Mouse (Mus musculus) left cerebral cortex, postnatal 14 days (tissue): ENCODE measurements around the gene Cdhr1. TPM values are rescaled to one million over a fixed set of nuclear protein-coding genes. Genes with fewer than 3 reads are reported as not detected.
A peak's percentile ranks its signal among the peaks of the same experiment; 100 is the strongest.

Source experiments
- DNase-seq, 2 experiments: peaks; one replicate each; pipeline ENCODE4 v3.0.0; 2021 to 2022; ENCODE audit warnings: low spot score in 2 of 2, mixed read lengths in 1 of 2
- intact Hi-C: fragments of 180-260 bp; cut with DNase I; formaldehyde crosslinking; loops from one replicate; pipeline ENCODE4 v1.15.1; 2025
- total RNA-seq, 2 experiments: library from RNA; stranded (reverse); gene quantifications; 2 replicates each; pipeline ENCODE4 v1.2.3; 2021

Cdhr1 gene
- total RNA-seq, 2 experiments from 2014 or later, result 10.0 to 12.5 TPM

GRCm38 (mm10) chr14:37095556-37095955, 2.6 kb downstream of the Cdhr1 start:
- intact Hi-C loops, result no loop called here
- DNase-seq, result no peak

DNA sequence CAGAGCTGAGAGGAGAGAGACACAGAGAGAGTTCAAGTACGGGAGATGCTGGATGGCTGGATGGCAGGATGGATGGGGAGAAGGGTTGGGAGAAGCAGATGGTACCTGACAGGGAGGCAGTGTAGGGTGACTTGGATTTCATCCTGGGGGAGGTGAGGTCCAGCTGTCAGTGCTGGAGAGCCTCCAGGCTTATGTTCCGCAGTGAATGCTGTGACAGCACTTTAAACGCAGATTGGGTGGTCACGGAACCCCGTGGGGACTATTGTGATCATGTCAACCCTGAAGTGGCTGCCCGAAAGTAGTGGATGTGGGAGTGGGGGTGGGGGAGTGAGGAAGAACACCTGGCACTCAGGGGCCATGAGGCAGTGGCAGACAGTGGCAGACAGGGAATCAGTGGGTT, 3.7 kb downstream of the Cdhr1 start:
- intact Hi-C loops, result no loop called here
- no peak for DNase-seq

DNA sequence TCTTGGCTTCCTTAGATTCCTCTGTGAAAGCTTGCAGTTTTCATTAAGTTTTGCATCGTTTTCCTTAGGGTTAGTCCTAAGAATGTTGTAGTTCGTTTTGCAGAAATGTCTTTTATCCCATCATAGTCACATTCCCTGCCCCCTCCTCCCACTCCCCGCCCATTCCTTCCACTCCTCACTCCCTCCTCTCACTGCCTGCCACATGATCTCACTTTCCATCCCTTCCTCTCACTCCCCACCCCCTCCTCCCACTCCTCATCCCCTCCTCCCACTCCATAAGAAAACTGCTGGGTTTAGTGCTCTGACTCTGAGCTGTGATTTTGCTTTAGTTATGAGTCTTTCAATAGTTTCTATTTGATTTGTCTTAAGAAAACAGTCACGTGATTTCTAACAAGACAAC, 14.4 kb downstream of the Cdhr1 start:
- DNase-seq, result no peak
- intact Hi-C loops, result no loop called here

GRCm38 (mm10) chr14:37080724-37081123, 17.4 kb downstream of the Cdhr1 start:
- no peak for DNase-seq
- intact Hi-C loops, result no loop called here

GRCm38 (mm10) chr14:37068516-37068915, 29.6 kb downstream of the Cdhr1 start:
- intact Hi-C loops, result no loop called here
- peak in 1 of 2 experiments; percentile 18 for DNase-seq

DNA sequence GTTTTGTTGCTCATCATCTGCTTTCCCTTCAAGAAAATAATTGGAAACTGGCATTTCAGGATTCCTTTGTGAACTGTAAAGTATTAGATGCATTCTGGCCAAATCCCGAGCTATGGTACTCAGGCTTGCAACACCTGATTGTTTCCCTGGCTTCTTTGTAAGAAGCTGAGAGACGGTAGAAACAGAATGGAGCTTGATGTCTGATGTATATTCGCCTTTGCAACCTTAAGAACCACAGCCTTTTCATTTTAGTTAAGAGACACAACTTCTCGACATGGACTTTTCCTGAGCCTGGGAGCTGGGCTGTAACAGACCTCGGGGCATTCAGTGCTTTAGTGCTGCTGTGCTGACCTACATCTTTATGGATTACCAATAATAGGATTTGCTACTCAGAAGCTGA, 30.5 kb downstream of the Cdhr1 start, which contains the start of gene Lrit2:
TSS of gene Lrit2 (plus strand) at position 301 of the 400 bp plus-strand sequence.
- intact Hi-C loops, result no loop called here
- no peak for DNase-seq

DNA sequence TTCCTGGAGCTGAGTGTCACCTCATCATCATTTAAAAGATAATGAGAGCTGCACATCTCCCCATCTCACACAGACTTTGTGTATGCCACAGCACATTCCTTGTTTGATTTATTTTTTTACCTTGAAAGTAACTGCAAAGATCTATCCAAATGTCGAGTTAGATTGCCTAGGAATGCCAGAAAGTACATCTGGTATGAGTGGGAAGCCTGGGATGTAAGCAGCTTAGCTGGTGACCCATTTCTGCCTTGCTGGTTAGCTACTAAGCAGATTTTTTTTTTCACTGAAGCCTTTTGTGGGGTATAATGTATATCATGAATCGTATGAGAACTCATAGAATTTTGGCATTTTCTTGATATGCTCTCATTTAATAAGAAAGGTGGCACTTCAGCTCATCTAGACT, 31.5 kb downstream of the Cdhr1 start:
- DNase-seq, result peak; percentile 13 to 47
- intact Hi-C loops, result no loop called here

DNA sequence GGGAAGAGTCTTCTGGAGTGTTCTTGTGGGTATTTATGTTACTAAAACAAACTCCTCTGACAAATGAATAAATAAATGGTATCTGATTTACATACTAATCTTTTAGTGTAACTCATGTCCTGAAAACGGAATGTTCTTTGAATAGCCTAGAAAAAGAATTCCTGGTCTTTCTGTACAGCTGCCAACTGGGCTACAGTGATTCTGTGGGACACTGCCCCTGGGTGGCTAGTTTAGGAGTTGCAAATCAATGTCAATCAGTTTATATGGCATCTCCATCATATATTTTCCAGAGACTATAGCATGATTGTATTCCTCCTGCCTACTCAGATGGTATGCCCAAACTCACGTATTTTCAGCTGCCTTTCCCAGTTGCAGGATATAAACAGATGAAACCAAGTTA, 33.3 kb downstream of the Cdhr1 start:
- intact Hi-C loops, result no loop called here

GRCm38 (mm10) chr14:37048914-37049410, 49.2 kb downstream of the Cdhr1 start, which contains the start of gene Rgr:
TSS of gene Rgr (minus strand) at chr14:37048964.
- DNase-seq, result peak in 1 of 2 experiments; percentile 42
- intact Hi-C loops, result no loop called here

More for the DNA sequence above, 33.3 kb downstream of the Cdhr1 start:
- peak in 1 of 2 experiments; percentile 49 for DNase-seq

DNA sequence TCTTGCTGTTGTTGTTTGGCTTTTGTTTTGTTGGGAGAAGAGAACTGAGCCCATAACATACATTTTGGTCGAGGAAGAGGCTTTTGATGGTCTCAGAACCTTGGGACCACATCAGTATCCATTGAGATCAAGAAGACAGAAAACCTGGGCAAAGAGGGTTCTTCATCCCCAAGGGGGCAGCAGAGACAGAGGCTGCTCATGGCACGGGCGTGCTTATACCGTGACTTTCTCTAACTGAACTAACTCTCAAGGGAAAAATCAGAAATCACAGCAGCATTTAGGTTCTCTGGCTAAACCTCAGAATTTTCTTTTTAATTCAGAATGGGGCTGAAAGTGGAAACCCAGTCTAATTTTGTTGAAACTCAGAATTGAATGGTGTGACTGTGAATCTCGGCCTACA, 63.7 kb downstream of the Cdhr1 start:
- intact Hi-C loops, result loop anchor here (5.0 kb wide), 3 partner anchors 67 to 93 kb away; partner anchors contain the start of gene Ccser2
- DNase-seq, result peak; percentile 15 to 29

- peak; percentile 83 to 91 for DNase-seq
- intact Hi-C loops, result loop anchor here (2.0 to 5.0 kb wide), 4 partner anchors 66 to 166 kb away; partner anchors contain the start of gene Ccser2
Measured at GRCm38 (mm10) chr14:37033241-37033640, 64.9 kb downstream of the Cdhr1 start.

DNA sequence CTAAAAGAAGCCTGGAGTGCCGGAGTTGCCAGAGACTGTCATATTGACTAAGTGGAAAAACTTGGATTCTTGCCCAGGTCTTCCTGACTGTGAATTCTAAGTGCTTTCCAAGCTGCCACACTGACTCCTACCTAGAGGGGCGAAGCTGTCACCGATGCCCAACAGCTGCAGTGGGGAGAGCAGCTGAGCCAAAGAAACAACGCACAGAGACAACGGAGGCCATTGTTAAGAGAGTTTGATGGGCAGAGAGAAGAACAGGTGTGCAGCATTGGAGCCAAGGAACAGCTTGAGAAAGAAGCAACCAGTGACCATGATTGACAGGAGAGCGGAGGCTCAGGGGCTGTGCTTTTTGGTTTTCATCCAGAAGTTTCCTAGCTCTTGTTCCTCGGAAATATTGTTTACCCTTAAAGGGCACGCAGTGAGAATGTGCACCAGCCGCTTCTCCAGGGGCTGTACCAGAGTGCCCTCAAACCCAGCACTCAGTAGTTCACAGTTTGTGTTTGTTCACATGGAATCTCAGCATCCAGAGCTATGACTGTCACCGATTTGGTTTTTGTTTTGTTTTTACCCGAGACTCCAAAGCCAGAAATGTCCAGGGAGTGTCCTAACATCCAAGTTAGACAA, 65.6 kb downstream of the Cdhr1 start:
- intact Hi-C loops, result loop anchor here (2.0 to 5.0 kb wide), 4 partner anchors 65 to 166 kb away; partner anchors contain the start of gene Ccser2
- no peak for DNase-seq

DNA sequence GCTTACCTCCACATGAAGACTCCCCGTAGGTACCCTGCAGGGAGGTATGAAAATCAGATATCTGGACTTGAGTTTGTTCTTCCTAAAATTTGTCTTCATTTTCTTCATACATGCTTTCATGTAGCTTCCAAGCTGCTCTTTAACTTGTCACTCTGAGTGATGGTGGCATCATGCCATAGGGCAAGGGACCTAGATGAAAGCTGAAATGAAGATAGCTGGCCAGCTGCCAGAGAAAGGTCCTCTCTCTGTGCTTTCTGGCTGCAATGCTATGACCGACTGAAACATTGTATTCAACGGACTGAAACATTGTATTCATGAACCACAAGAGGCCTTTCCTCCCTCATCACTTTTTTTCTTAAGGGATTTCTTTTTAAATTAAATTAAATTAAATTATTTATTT, 69.6 kb downstream of the Cdhr1 start:
- DNase-seq, result no peak
- intact Hi-C loops, result loop anchor here (5.0 kb wide), 1 partner anchor 46 kb away; no protein-coding TSS in a partner anchor

GRCm38 (mm10) chr14:37027951-37028350, 70.2 kb downstream of the Cdhr1 start:
- intact Hi-C loops, result loop anchor here (5.0 kb wide), 1 partner anchor 46 kb away; no protein-coding TSS in a partner anchor
- no peak for DNase-seq

Other genes starting within 250 kb of the Cdhr1 start
- gene Ccser2, start 129.6 kb downstream of the Cdhr1 start, total RNA-seq, result 10 to 100 TPM; 83.4 to 91.2 TPM
- gene Rgr, start 49.4 kb downstream of the Cdhr1 start, total RNA-seq, result not detected
- under 1 TPM in 1 of 2 experiments, not detected in 1; 0.06 TPM for gene Lrit1, start 43.5 kb downstream of the Cdhr1 start, total RNA-seq
- gene Lrit2, start 30.4 kb downstream of the Cdhr1 start, total RNA-seq, result not detected
- under 1 TPM; 0.68 to 0.90 TPM for gene 2610528A11Rik, start 15.7 kb upstream of the Cdhr1 start, total RNA-seq
- 100 to 1,000 TPM; 347 to 353 TPM for gene Ghitm, start 36.9 kb upstream of the Cdhr1 start, total RNA-seq